ENCODE assay signal across 8 mouse cellular contexts in the genomic region with DNA sequence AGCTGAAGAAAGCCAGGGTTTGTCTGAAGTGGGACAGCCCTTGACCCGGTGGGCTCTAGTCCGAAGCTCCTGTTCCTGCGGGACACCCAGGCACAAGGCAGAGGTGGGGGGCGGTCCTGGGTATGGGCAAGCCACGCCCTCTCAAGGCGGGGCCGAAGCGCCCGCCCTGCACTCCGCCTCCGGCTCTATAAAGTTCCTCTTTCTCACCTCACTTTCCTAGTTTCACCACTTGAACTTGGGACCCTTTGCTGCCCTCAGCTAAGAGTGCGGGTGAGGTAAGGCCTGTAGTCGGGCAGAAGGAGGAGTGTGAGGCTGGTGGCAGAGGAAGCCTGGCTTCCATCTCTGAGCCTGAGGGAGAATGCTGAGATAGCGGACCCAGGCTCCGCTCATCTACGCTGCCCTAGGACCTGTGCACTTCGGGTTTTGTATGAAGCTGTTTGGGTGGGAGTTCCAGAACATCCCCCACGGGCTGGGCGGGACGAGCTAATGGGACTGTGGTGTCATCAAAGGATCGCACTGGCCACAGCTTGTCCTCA. TPM values are rescaled to one million over a fixed set of nuclear protein-coding genes. Genes with fewer than 3 reads are reported as not detected.
A peak's percentile ranks its signal among the peaks of the same experiment; 100 is the strongest.
DNase-seq lines count a peak whose midpoint lies in the region; ATAC-seq and TF ChIP-seq lines count a peak whose summit lies in the region.

A gene (plus strand): TSS at position 206 of the 536 bp plus-strand sequence.

- no peak for DNase-seq in frontal cortex, postnatal 14 days (ENCODE audit: low spot score in 2 of 2)
- DNase-seq in kidney, postnatal 0 days (ENCODE audit: low spot score) = peak; percentile 57
- peak; percentile 69 to 71 for DNase-seq in lung, postnatal 4 days
- peak; percentile 55 for DNase-seq in retina, postnatal 1 day
- peak; percentile 60 for DNase-seq in yolk sac, embryonic 10.5 days (ENCODE audit: low spot score)

- H3K4me2 ChIP-seq in embryonic facial prominence, embryonic 13.5 days = peak within 1 kb of the TSS; percentile 71
- peak within 1 kb of the TSS; percentile 74 for H3K4me2 ChIP-seq in heart, embryonic 15.5 days
- H3K4me2 ChIP-seq in kidney, postnatal 0 days (ENCODE audit: low read length) = peak within 1 kb of the TSS; percentile 73

- no peak within 1 kb of the TSS for H3K9ac ChIP-seq in embryonic facial prominence, embryonic 13.5 days
- no peak within 1 kb of the TSS for H3K9ac ChIP-seq in heart, embryonic 15.5 days
- no peak within 1 kb of the TSS for H3K9ac ChIP-seq in kidney, postnatal 0 days (ENCODE audit: low read depth, low read length)

- H3K9me3 ChIP-seq in embryonic facial prominence, embryonic 13.5 days = no peaks in the 10 kb centered on the region
- H3K9me3 ChIP-seq in heart, embryonic 15.5 days (replicated peaks) = no peaks in the 10 kb centered on the region
- no peaks in the 10 kb centered on the region for H3K9me3 ChIP-seq in kidney, postnatal 0 days (replicated peaks; ENCODE audit: low read length)

- peak within 1 kb of the TSS; percentile 42 for H3K4me3 ChIP-seq in embryonic facial prominence, embryonic 13.5 days
- peak within 1 kb of the TSS; percentile 46 for H3K4me3 ChIP-seq in heart, embryonic 15.5 days
- peak within 1 kb of the TSS; percentile 30 for H3K4me3 ChIP-seq in kidney, postnatal 0 days (replicated peaks; ENCODE audit: low read depth, low read length)

- H3K4me1 ChIP-seq in embryonic facial prominence, embryonic 13.5 days = peaks cover 24% of the 10 kb centered on the region
- peaks cover 20% of the 10 kb centered on the region for H3K4me1 ChIP-seq in heart, embryonic 15.5 days (replicated peaks)
- peaks cover 18% of the 10 kb centered on the region; the same call in 1 of the 2 replicates for H3K4me1 ChIP-seq in kidney, postnatal 0 days (replicated peaks; ENCODE audit: insufficient read depth, low read length)

- TF ChIP-seq CTCF in kidney, postnatal 0 days (IDR thresholded peaks at IDR 0.05; ENCODE audit: low read depth) = no peak

- H3K27ac ChIP-seq in embryonic facial prominence, embryonic 13.5 days = no peak within 1 kb of the TSS
- H3K27ac ChIP-seq in heart, embryonic 15.5 days = no peak within 1 kb of the TSS
- H3K27ac ChIP-seq in kidney, postnatal 0 days = no peak within 1 kb of the TSS

- WGBS in embryonic facial prominence, embryonic 13.5 days = under 1% methylated on average over 21 of the region's 21 CpGs
- under 1% methylated on average over 21 of the region's 21 CpGs for whole genome bisulfite sequencing in heart, embryonic 15.5 days
- WGBS in kidney, postnatal 0 days = under 1% methylated on average over 20 of the region's 21 CpGs

- 0 out of 2 replicates have a peak, but pooled peaks have one; percentile 22 for ATAC-seq in frontal cortex, adult (ENCODE audit: low TSS enrichment)
- ATAC-seq in embryonic facial prominence, embryonic 13.5 days (ENCODE audit: insufficient number of reproducible peaks, insufficient read depth, low FRiP score, low TSS enrichment, low read depth) = peak; percentile 68; the same call in 1 of the 2 replicates
- ATAC-seq in heart, embryonic 15.5 days (replicated peaks; ENCODE audit: insufficient number of reproducible peaks, insufficient read depth, low FRiP score, low read depth) = peak; percentile 67; the same call in 1 of the 2 replicates
- peak; percentile 57; the same call in 1 of the 2 replicates for ATAC-seq in kidney, postnatal 0 days (replicated peaks; ENCODE audit: low FRiP score, low read depth)

- H3K27me3 ChIP-seq in embryonic facial prominence, embryonic 13.5 days = peaks cover 74% of the 10 kb centered on the region
- peaks cover 62% of the 10 kb centered on the region for H3K27me3 ChIP-seq in heart, embryonic 15.5 days
- H3K27me3 ChIP-seq in kidney, postnatal 0 days (ENCODE audit: insufficient read depth, low read length) = peaks cover 42% of the 10 kb centered on the region

- no peaks in the 10 kb centered on the region for H3K36me3 ChIP-seq in embryonic facial prominence, embryonic 13.5 days
- H3K36me3 ChIP-seq in heart, embryonic 15.5 days = no peaks in the 10 kb centered on the region
- H3K36me3 ChIP-seq in kidney, postnatal 0 days (ENCODE audit: insufficient read depth, low read length) = no peaks in the 10 kb centered on the region

RNA-seq across cellular contexts. Expression of the gene that starts here (rescaled TPM):
- 0.06 and 0.15 TPM in 2 replicates for polyA plus RNA-seq in embryonic facial prominence, embryonic 13.5 days (2015; fragmentation: Nextera tagmentation; extraction: Ambion mirVana)
- polyA plus RNA-seq in heart, embryonic 15.5 days (2015; fragmentation: Nextera tagmentation; extraction: Ambion mirVana) = 0.08 and 0.13 TPM in 2 replicates
- 0.06 and 0.09 TPM in 2 replicates for polyA plus RNA-seq in kidney, postnatal 0 days (2015; fragmentation: Nextera tagmentation; extraction: Ambion mirVana)

Comparison
In these comparisons a context has a peak if more than half of its experiments do, and no peak if none do; other contexts are left out.
1. Peak in ATAC-seq, H3K4me3 ChIP-seq and H3K4me2 ChIP-seq in embryonic facial prominence, embryonic 13.5 days; RNA of the gene not detected or under 1 TPM.
2. Peak in ATAC-seq, H3K4me3 ChIP-seq and H3K4me2 ChIP-seq in heart, embryonic 15.5 days; RNA of the gene not detected or under 1 TPM.
3. Peak in DNase-seq, ATAC-seq, H3K4me3 ChIP-seq and H3K4me2 ChIP-seq in kidney, postnatal 0 days; RNA of the gene not detected or under 1 TPM.
4. DNase-seq: peak in lung, postnatal 4 days (2 of 2), retina, postnatal 1 day (single experiment) and yolk sac, embryonic 10.5 days (single experiment); none in frontal cortex, postnatal 14 days (0 of 2).
5. Peak in every context shown above with its lines, with median percentiles within 50 percentile points of each other: ATAC-seq, H3K4me2 ChIP-seq and H3K4me3 ChIP-seq.